10 mouse cellular contexts compared by ENCODE assay signal in the genomic region with DNA sequence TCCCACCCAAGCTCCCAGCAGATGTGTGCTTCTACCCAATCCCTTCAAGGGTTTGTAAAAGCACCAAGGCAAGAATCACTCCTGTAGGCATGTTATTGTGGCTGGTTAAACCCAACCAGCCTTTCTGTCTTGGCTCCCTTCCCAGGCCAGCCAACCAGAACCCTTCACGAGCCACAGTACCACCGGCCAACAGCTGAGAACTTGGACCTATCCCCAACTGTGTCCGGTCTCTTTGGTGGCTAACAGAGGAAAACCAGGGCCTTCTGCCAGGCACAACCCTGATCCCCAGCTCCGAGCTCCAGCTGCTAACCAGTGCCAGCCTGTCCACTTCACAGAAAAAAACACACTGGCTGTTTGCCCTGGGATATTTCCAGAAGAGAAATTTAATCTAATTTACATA. TPM values are rescaled to one million over a fixed set of nuclear protein-coding genes. Genes with fewer than 3 reads are reported as not detected.
DNase-seq lines count a peak whose midpoint lies in the region; ATAC-seq and TF ChIP-seq lines count a peak whose summit lies in the region.
"Had no signal": no experiment of that assay in that cellular context is flagged by ENCODE, and none has a peak within 500 bp of the region (broad histone marks: within the 10 kb centered on the region; RNA-seq: fewer than 3 reads in every experiment).

No protein-coding gene starts in this region.

- H3K4me3 ChIP-seq in ES-Bruce4 (ENCODE audit: low read depth, low read length), result no peak overlapping the region
- H3K4me3 ChIP-seq in hindbrain, embryonic 16.5 days (ENCODE audit: low read length), result no peak overlapping the region
- H3K4me3 ChIP-seq: embryonic facial prominence, embryonic 12.5 days had no signal

- no peak overlapping the region for H3K4me2 ChIP-seq in hindbrain, embryonic 16.5 days (ENCODE audit: low read length)
- H3K4me2 ChIP-seq: embryonic facial prominence, embryonic 12.5 days had no signal

- intact Hi-C loops in left cerebral cortex, postnatal 25 days (cut with DNase I), result no loop called here

- peak; percentile 43 for ATAC-seq in hindbrain, embryonic 16.5 days

- no peak for TF ChIP-seq POLR2A in ES-Bruce4 (IDR thresholded peaks at IDR 0.05; ENCODE audit: insufficient read depth, low read length)

- no peak for TF ChIP-seq EP300 in ES-Bruce4 (IDR thresholded peaks at IDR 0.05; ENCODE audit: insufficient read depth, low read depth, low read length)

- peak overlapping the region; percentile 52 for H3K27ac ChIP-seq in ES-Bruce4 (ENCODE audit: insufficient read depth, low read length)
- H3K27ac ChIP-seq in hindbrain, embryonic 16.5 days (ENCODE audit: low read depth, low read length), result peak overlapping the region; percentile 23; the same call in 1 of the 2 replicates
- H3K27ac ChIP-seq: embryonic facial prominence, embryonic 12.5 days; liver, embryonic 14.5 days had no signal

- peak; percentile 47 to 62 for DNase-seq in frontal cortex, postnatal 36 days (ENCODE audit: low spot score in 2 of 2)
- no peak for DNase-seq in frontal cortex, postnatal 25 days (ENCODE audit: low spot score in 2 of 2)
- DNase-seq in cerebellum, adult 9-11 months, result peak; percentile 85
- peak; percentile 38 to 66 for DNase-seq in left cerebral cortex, postnatal 25 days (ENCODE audit: low spot score in 2 of 2)
- DNase-seq in thymus, postnatal 36 days, result no peak
- no peak for DNase-seq in T-cell, adult 2 months (ENCODE audit: low spot score)

- peaks cover 37% of the 10 kb centered on the region for H3K36me3 ChIP-seq in ES-Bruce4 (ENCODE audit: control insufficient read depth, insufficient read depth, low read length, poor library complexity, severe bottlenecking)
- H3K36me3 ChIP-seq in hindbrain, embryonic 16.5 days (ENCODE audit: control insufficient read depth, insufficient read depth, low read length), result peaks cover 42% of the 10 kb centered on the region

- 45% methylated on average over 4 of the region's 4 CpGs for WGBS in hindbrain, embryonic 16.5 days

- no peaks in the 10 kb centered on the region for H3K9me3 ChIP-seq in ES-Bruce4 (replicated peaks; ENCODE audit: control insufficient read depth, insufficient read depth, low read length, poor library complexity, severe bottlenecking)
- H3K9me3 ChIP-seq in hindbrain, embryonic 16.5 days (ENCODE audit: control insufficient read depth, low read length), result no peaks in the 10 kb centered on the region
- H3K9me3 ChIP-seq: embryonic facial prominence, embryonic 12.5 days had no signal

- no peaks in the 10 kb centered on the region for H3K4me1 ChIP-seq in ES-Bruce4 (ENCODE audit: control insufficient read depth, insufficient read depth, low read length)
- peaks cover 21% of the 10 kb centered on the region for H3K4me1 ChIP-seq in hindbrain, embryonic 16.5 days (ENCODE audit: control insufficient read depth, insufficient read depth, low read depth, low read length)

- no peak for TF ChIP-seq CTCF in ES-Bruce4 (IDR thresholded peaks at IDR 0.05; ENCODE audit: low read depth, low read length)

- H3K27me3 ChIP-seq in ES-Bruce4 (ENCODE audit: control insufficient read depth, insufficient read depth, low read length, poor library complexity, severe bottlenecking), result no peaks in the 10 kb centered on the region
- no peaks in the 10 kb centered on the region for H3K27me3 ChIP-seq in hindbrain, embryonic 16.5 days (replicated peaks; ENCODE audit: control insufficient read depth, insufficient read depth, low read length)
- H3K27me3 ChIP-seq: embryonic facial prominence, embryonic 12.5 days had no signal

- H3K9ac ChIP-seq in ES-Bruce4 (ENCODE audit: low read depth, poor library complexity, severe bottlenecking), result no peak overlapping the region
- H3K9ac ChIP-seq in hindbrain, embryonic 16.5 days (ENCODE audit: low read depth, low read length), result no peak overlapping the region
- H3K9ac ChIP-seq: embryonic facial prominence, embryonic 12.5 days; liver, embryonic 14.5 days had no signal

RNA-seq across cellular contexts. Expression of gene Akap8l, which starts 3.3 kb away (rescaled TPM):
- 67.7 and 78.8 TPM in 2 replicates for polyA plus RNA-seq in ES-Bruce4 (2011; ENCODE audit: insufficient read depth, insufficient read length, low read depth, missing spikeins)
- polyA plus RNA-seq in hindbrain, embryonic 16.5 days (2015; fragmentation: Nextera tagmentation; extraction: Ambion mirVana), result 145 and 153 TPM in 2 replicates
- total RNA-seq in left cerebral cortex, postnatal 25 days (2021), result 100 to 1,000 TPM; 179 to 230 TPM

RNA-seq across cellular contexts. Expression of gene Akap8, which starts 32.7 kb away (rescaled TPM):
- 135 and 154 TPM in 2 replicates for polyA plus RNA-seq in ES-Bruce4 (2011; ENCODE audit: insufficient read depth, insufficient read length, low read depth, missing spikeins)
- 84.7 and 99.9 TPM in 2 replicates for polyA plus RNA-seq in hindbrain, embryonic 16.5 days (2015; fragmentation: Nextera tagmentation; extraction: Ambion mirVana)
- total RNA-seq in left cerebral cortex, postnatal 25 days (2021), result 10 to 100 TPM; 71.1 to 94.8 TPM

RNA-seq across cellular contexts. Expression of gene Wiz, which starts 35.5 kb away (rescaled TPM):
- 56.3 and 69.9 TPM in 2 replicates for polyA plus RNA-seq in ES-Bruce4 (2011; ENCODE audit: insufficient read depth, insufficient read length, low read depth, missing spikeins)
- polyA plus RNA-seq in hindbrain, embryonic 16.5 days (2015; fragmentation: Nextera tagmentation; extraction: Ambion mirVana), result 28.5 and 37.3 TPM in 2 replicates
- total RNA-seq in left cerebral cortex, postnatal 25 days (2021), result 10 to 100 TPM; 55.0 to 56.7 TPM

RNA-seq across cellular contexts. Expression of gene Rasal3, which starts 49.7 kb away (rescaled TPM):
- polyA plus RNA-seq in ES-Bruce4 (2011; ENCODE audit: insufficient read depth, insufficient read length, low read depth, missing spikeins), result 0.20 and 0.96 TPM in 2 replicates
- 0.98 and 1.0 TPM in 2 replicates for polyA plus RNA-seq in hindbrain, embryonic 16.5 days (2015; fragmentation: Nextera tagmentation; extraction: Ambion mirVana)
- 1 to 10 TPM; 3.9 to 4.1 TPM for total RNA-seq in left cerebral cortex, postnatal 25 days (2021)

Comparison
In these comparisons a context has a peak if more than half of its experiments do, and no peak if none do; other contexts are left out.
1. DNase-seq: peak in frontal cortex, postnatal 36 days (2 of 2), cerebellum, adult 9-11 months (single experiment) and left cerebral cortex, postnatal 25 days (2 of 2); none in frontal cortex, postnatal 25 days (0 of 2), thymus, postnatal 36 days (0 of 2) and T-cell, adult 2 months (single experiment).